Mouse (Mus musculus): ENCODE results near the gene Gm20671. TPM values are rescaled to one million over a fixed set of nuclear protein-coding genes. Genes with fewer than 3 reads are reported as not detected.
"Not testable (repeated sequence)": the region's sequence is repeated elsewhere in the genome, so short reads cannot be mapped to it uniquely, and the experiment has no call there.

The Gm20671 gene
- polyA plus RNA-seq, 1 experiment: not detected

- H3K9me3 ChIP-seq (replicated peaks; ENCODE audit: control insufficient read depth, insufficient read depth, low read length, poor library complexity, severe bottlenecking): no peaks in the 10 kb centered on the region
- peak overlapping the region; percentile 34 for H3K4me3 ChIP-seq (ENCODE audit: low read depth, low read length)
- TF ChIP-seq POLR2A (IDR thresholded peaks at IDR 0.05; ENCODE audit: insufficient read depth, low read length) (no peak), EP300 (IDR thresholded peaks at IDR 0.05; ENCODE audit: insufficient read depth, low read depth, low read length) (no peak), CTCF (IDR thresholded peaks at IDR 0.05; ENCODE audit: low read depth, low read length) (no peak)
- no peaks in the 10 kb centered on the region for H3K27me3 ChIP-seq (ENCODE audit: control insufficient read depth, insufficient read depth, low read length, poor library complexity, severe bottlenecking)
- H3K4me1 ChIP-seq (ENCODE audit: control insufficient read depth, insufficient read depth, low read length): no peaks in the 10 kb centered on the region
- H3K27ac ChIP-seq (ENCODE audit: insufficient read depth, low read length): peak overlapping the region; percentile 44; the same call in 1 of the 2 replicates
- H3K9ac ChIP-seq (ENCODE audit: low read depth, poor library complexity, severe bottlenecking): peak overlapping the region; percentile 40; the same call in 1 of the 2 replicates
- H3K36me3 ChIP-seq (ENCODE audit: control insufficient read depth, insufficient read depth, low read length, poor library complexity, severe bottlenecking): no peaks in the 10 kb centered on the region
Observed at GRCm38 (mm10) chr5:32745705-32746655, 80.9 kb downstream of the Gm20671 start.

GRCm38 (mm10) chr5:32742149-32742548 is 84.8 kb downstream of the Gm20671 start:
- Histone ChIP-seq H3K9ac (ENCODE audit: low read depth, poor library complexity, severe bottlenecking) (no peak overlapping the region), H3K4me3 (ENCODE audit: low read depth, low read length) (no peak overlapping the region), H3K36me3 (ENCODE audit: control insufficient read depth, insufficient read depth, low read length, poor library complexity, severe bottlenecking) (no peaks in the 10 kb centered on the region), H3K4me1 (ENCODE audit: control insufficient read depth, insufficient read depth, low read length) (no peaks in the 10 kb centered on the region), H3K27me3 (ENCODE audit: control insufficient read depth, insufficient read depth, low read length, poor library complexity, severe bottlenecking) (no peaks in the 10 kb centered on the region), H3K9me3 (replicated peaks; ENCODE audit: control insufficient read depth, insufficient read depth, low read length, poor library complexity, severe bottlenecking) (no peaks in the 10 kb centered on the region), H3K27ac (ENCODE audit: insufficient read depth, low read length) (no peak overlapping the region)
- peak; percentile 50 for TF ChIP-seq CTCF (IDR thresholded peaks at IDR 0.05; ENCODE audit: low read depth, low read length)
- TF ChIP-seq POLR2A (IDR thresholded peaks at IDR 0.05; ENCODE audit: insufficient read depth, low read length): no peak

- H3K4me1 ChIP-seq (ENCODE audit: control insufficient read depth, insufficient read depth, low read length); H3K4me3 ChIP-seq (ENCODE audit: low read depth, low read length); H3K9ac ChIP-seq (ENCODE audit: low read depth, poor library complexity, severe bottlenecking); H3K27me3 ChIP-seq (ENCODE audit: control insufficient read depth, insufficient read depth, low read length, poor library complexity, severe bottlenecking); H3K9me3 ChIP-seq (replicated peaks; ENCODE audit: control insufficient read depth, insufficient read depth, low read length, poor library complexity, severe bottlenecking); H3K27ac ChIP-seq (ENCODE audit: insufficient read depth, low read length); H3K36me3 ChIP-seq (ENCODE audit: control insufficient read depth, insufficient read depth, low read length, poor library complexity, severe bottlenecking): not testable (repeated sequence)
Observed at GRCm38 (mm10) chr5:32741377-32741776, 85.5 kb downstream of the Gm20671 start.

GRCm38 (mm10) chr5:32740850-32741249 is 86.1 kb downstream of the Gm20671 start:
- not testable (repeated sequence) for H3K36me3 ChIP-seq (ENCODE audit: control insufficient read depth, insufficient read depth, low read length, poor library complexity, severe bottlenecking); H3K27ac ChIP-seq (ENCODE audit: insufficient read depth, low read length); H3K4me3 ChIP-seq (ENCODE audit: low read depth, low read length); H3K4me1 ChIP-seq (ENCODE audit: control insufficient read depth, insufficient read depth, low read length); H3K27me3 ChIP-seq (ENCODE audit: control insufficient read depth, insufficient read depth, low read length, poor library complexity, severe bottlenecking); H3K9ac ChIP-seq (ENCODE audit: low read depth, poor library complexity, severe bottlenecking); H3K9me3 ChIP-seq (replicated peaks; ENCODE audit: control insufficient read depth, insufficient read depth, low read length, poor library complexity, severe bottlenecking)

GRCm38 (mm10) chr5:32740138-32740537 is 86.8 kb downstream of the Gm20671 start:
- no peak overlapping the region for H3K4me3 ChIP-seq (ENCODE audit: low read depth, low read length)
- H3K4me1 ChIP-seq (ENCODE audit: control insufficient read depth, insufficient read depth, low read length): no peaks in the 10 kb centered on the region
- no peak overlapping the region for H3K27ac ChIP-seq (ENCODE audit: insufficient read depth, low read length)
- no peaks in the 10 kb centered on the region for H3K36me3 ChIP-seq (ENCODE audit: control insufficient read depth, insufficient read depth, low read length, poor library complexity, severe bottlenecking)
- H3K9me3 ChIP-seq (replicated peaks; ENCODE audit: control insufficient read depth, insufficient read depth, low read length, poor library complexity, severe bottlenecking): no peaks in the 10 kb centered on the region
- TF ChIP-seq POLR2A (IDR thresholded peaks at IDR 0.05; ENCODE audit: insufficient read depth, low read length) (no peak), CTCF (IDR thresholded peaks at IDR 0.05; ENCODE audit: low read depth, low read length) (no peak), EP300 (IDR thresholded peaks at IDR 0.05; ENCODE audit: insufficient read depth, low read depth, low read length) (no peak)
- no peaks in the 10 kb centered on the region for H3K27me3 ChIP-seq (ENCODE audit: control insufficient read depth, insufficient read depth, low read length, poor library complexity, severe bottlenecking)
- no peak overlapping the region for H3K9ac ChIP-seq (ENCODE audit: low read depth, poor library complexity, severe bottlenecking)

- H3K36me3 ChIP-seq (ENCODE audit: control insufficient read depth, insufficient read depth, low read length, poor library complexity, severe bottlenecking); H3K9ac ChIP-seq (ENCODE audit: low read depth, poor library complexity, severe bottlenecking); H3K27me3 ChIP-seq (ENCODE audit: control insufficient read depth, insufficient read depth, low read length, poor library complexity, severe bottlenecking); H3K4me3 ChIP-seq (ENCODE audit: low read depth, low read length); H3K4me1 ChIP-seq (ENCODE audit: control insufficient read depth, insufficient read depth, low read length); H3K9me3 ChIP-seq (replicated peaks; ENCODE audit: control insufficient read depth, insufficient read depth, low read length, poor library complexity, severe bottlenecking); H3K27ac ChIP-seq (ENCODE audit: insufficient read depth, low read length): not testable (repeated sequence)
Observed at GRCm38 (mm10) chr5:32736770-32737169, 90.1 kb downstream of the Gm20671 start.

All from ES-Bruce4 (cell line).